In genomic region chr16:8424971-8425330, GRCm38 (mm10) we compare ENCODE assay signal across 9 mouse cellular contexts. TPM values are rescaled to one million over a fixed set of nuclear protein-coding genes. Genes with fewer than 3 reads are reported as not detected.
A peak's percentile ranks its signal among the peaks of the same experiment; 100 is the strongest.
DNase-seq lines count a peak whose midpoint lies in the region; ATAC-seq lines count a peak whose summit lies in the region.
"Had no signal": no experiment of that assay in that cellular context is flagged by ENCODE, and none has a peak within 500 bp of the region (broad histone marks: within the 10 kb centered on the region; RNA-seq: fewer than 3 reads in every experiment).

Gene Tmem114, minus strand, starts transcription at chr16:8425136.

- H3K27me3 ChIP-seq in heart, embryonic 11.5 days (ENCODE audit: control insufficient read depth, insufficient read depth, low read length): peaks cover 50% of the 10 kb centered on the region
- H3K27me3 ChIP-seq in forebrain, embryonic 13.5 days: peaks cover 67% of the 10 kb centered on the region
- H3K27me3 ChIP-seq in kidney, embryonic 14.5 days (ENCODE audit: control insufficient read depth, insufficient read depth, low read length): peaks cover 43% of the 10 kb centered on the region

- 0 out of 2 replicates have a peak, but pooled peaks cover 3% of the 10 kb centered on the region for H3K4me1 ChIP-seq in heart, embryonic 11.5 days (ENCODE audit: control insufficient read depth, insufficient read depth, low read length)
- H3K4me1 ChIP-seq in forebrain, embryonic 13.5 days: peaks cover 6% of the 10 kb centered on the region
- H3K4me1 ChIP-seq in kidney, embryonic 14.5 days (ENCODE audit: control insufficient read depth, insufficient read depth, low read length): no peaks in the 10 kb centered on the region

- ATAC-seq in heart, embryonic 11.5 days (replicated peaks; ENCODE audit: insufficient number of reproducible peaks, low FRiP score, low TSS enrichment): no peak
- no peak for ATAC-seq in forebrain, embryonic 13.5 days
- ATAC-seq in kidney, embryonic 14.5 days (ENCODE audit: low FRiP score, low TSS enrichment): 0 out of 2 replicates have a peak, but pooled peaks have one; percentile 24

- H3K4me3 ChIP-seq in heart, embryonic 11.5 days (ENCODE audit: low read depth, low read length): peak within 1 kb of the TSS; percentile 37
- H3K4me3 ChIP-seq in forebrain, embryonic 13.5 days: peak within 1 kb of the TSS; percentile 35
- peak within 1 kb of the TSS; percentile 37 for H3K4me3 ChIP-seq in kidney, embryonic 14.5 days (ENCODE audit: low read length)

- H3K9me3 ChIP-seq in heart, embryonic 11.5 days (replicated peaks; ENCODE audit: control insufficient read depth, low read length): no peaks in the 10 kb centered on the region
- H3K9me3 ChIP-seq in forebrain, embryonic 13.5 days (replicated peaks): no peaks in the 10 kb centered on the region
- no peaks in the 10 kb centered on the region for H3K9me3 ChIP-seq in kidney, embryonic 14.5 days (ENCODE audit: control insufficient read depth, low read length)

- DNase-seq in heart, adult 8-10 months (ENCODE audit: low spot score): no peak
- peak; percentile 33 for DNase-seq in adrenal gland, adult 8-10 months
- peak; percentile 26 for DNase-seq in mesoderm, embryonic 11.5 days (ENCODE audit: low read depth, low spot score)
- no peak for DNase-seq in thymus, postnatal 10 days (ENCODE audit: low spot score in 2 of 2)
- DNase-seq in thymus, postnatal 4 days: no peak

- no peak within 1 kb of the TSS for H3K9ac ChIP-seq in heart, embryonic 11.5 days (ENCODE audit: low read depth, low read length)
- H3K9ac ChIP-seq in forebrain, embryonic 13.5 days: peak within 1 kb of the TSS; percentile 43
- no peak within 1 kb of the TSS for H3K9ac ChIP-seq in kidney, embryonic 14.5 days (ENCODE audit: low read depth, low read length)

- no peaks in the 10 kb centered on the region for H3K36me3 ChIP-seq in heart, embryonic 11.5 days (ENCODE audit: control insufficient read depth, insufficient read depth, low read length)
- no peaks in the 10 kb centered on the region for H3K36me3 ChIP-seq in forebrain, embryonic 13.5 days (ENCODE audit: poor library complexity, severe bottlenecking)
- no peaks in the 10 kb centered on the region for H3K36me3 ChIP-seq in kidney, embryonic 14.5 days (ENCODE audit: control insufficient read depth, insufficient read depth, low read length)

- no peak within 1 kb of the TSS for H3K27ac ChIP-seq in heart, embryonic 11.5 days (ENCODE audit: low read depth, low read length)
- no peak within 1 kb of the TSS for H3K27ac ChIP-seq in forebrain, embryonic 13.5 days
- H3K27ac ChIP-seq in kidney, embryonic 14.5 days (ENCODE audit: low read depth, low read length): no peak within 1 kb of the TSS

- 2% methylated on average over 16 of the region's 16 CpGs for WGBS in heart, embryonic 11.5 days (ENCODE audit: insufficient replicate concordance)
- 2% methylated on average over 16 of the region's 16 CpGs for WGBS in forebrain, embryonic 13.5 days
- WGBS in kidney, embryonic 14.5 days: under 1% methylated on average over 16 of the region's 16 CpGs

- H3K4me2 ChIP-seq in heart, embryonic 11.5 days: peak within 1 kb of the TSS; percentile 65
- H3K4me2 ChIP-seq in forebrain, embryonic 13.5 days: peak within 1 kb of the TSS; percentile 61
- peak within 1 kb of the TSS; percentile 54 for H3K4me2 ChIP-seq in kidney, embryonic 14.5 days (replicated peaks; ENCODE audit: low read depth, low read length)

RNA-seq across cellular contexts. Expression of gene Tmem114, which starts in this region (rescaled TPM):
- not detected in 2 replicates for polyA plus RNA-seq in heart, embryonic 11.5 days (2014; fragmentation: Nextera tagmentation; extraction: Ambion mirVana)
- total RNA-seq in heart, adult 8-10 months (2022): not detected
- not detected for total RNA-seq in adrenal gland, adult 8-10 months (2022)
- not detected in 2 replicates for polyA plus RNA-seq in forebrain, embryonic 13.5 days (2015; fragmentation: Nextera tagmentation; extraction: Ambion mirVana)
- not detected in 2 replicates for polyA plus RNA-seq in kidney, embryonic 14.5 days (2014; fragmentation: Nextera tagmentation; extraction: Ambion mirVana)
- total RNA-seq: MEL had no signal

Comparison
In these comparisons a context has a peak if more than half of its experiments do, and no peak if none do; other contexts are left out.
1. Peak in DNase-seq in adrenal gland, adult 8-10 months; RNA of the gene not detected or under 1 TPM.
2. Peak in ATAC-seq, H3K4me3 ChIP-seq and H3K4me2 ChIP-seq in kidney, embryonic 14.5 days; RNA of the gene not detected or under 1 TPM.